In genomic region chr9:111448976-111449375, GRCm38 (mm10) we compare ENCODE assay signal across 14 mouse cellular contexts. TPM values are rescaled to one million over a fixed set of nuclear protein-coding genes. Genes with fewer than 3 reads are reported as not detected.
"Had no signal": no experiment of that assay in that cellular context is flagged by ENCODE, and none has a peak within 500 bp of the region (broad histone marks: within the 10 kb centered on the region; RNA-seq: fewer than 3 reads in every experiment).

No protein-coding gene starts in this region.

- H3K4me3 ChIP-seq: hindbrain, embryonic 15.5 days; left cerebral cortex, adult 2 months; limb, embryonic 10.5 days; liver, embryonic 13.5 days; lung, embryonic 15.5 days; megakaryocyte, embryonic 14.5 days; midbrain, embryonic 12.5 days had no signal

- DNase-seq: liver, embryonic 13.5 days; liver, postnatal 0 days; lung, postnatal 14 days; right cerebral cortex, postnatal 14 days; thymus, postnatal 4 days had no signal

- H3K27ac ChIP-seq: hindbrain, embryonic 15.5 days; left cerebral cortex, adult 2 months; limb, embryonic 10.5 days; liver, embryonic 13.5 days; lung, embryonic 15.5 days; macrophage; midbrain, embryonic 12.5 days had no signal

- H3K9me3 ChIP-seq: hindbrain, embryonic 15.5 days; limb, embryonic 10.5 days; liver, embryonic 13.5 days; lung, embryonic 15.5 days; megakaryocyte, embryonic 14.5 days; midbrain, embryonic 12.5 days had no signal

- H3K4me1 ChIP-seq: hindbrain, embryonic 15.5 days; liver, embryonic 13.5 days; lung, embryonic 15.5 days; megakaryocyte, embryonic 14.5 days; midbrain, embryonic 12.5 days had no signal

- H3K36me3 ChIP-seq: hindbrain, embryonic 15.5 days; limb, embryonic 10.5 days; liver, embryonic 13.5 days; lung, embryonic 15.5 days; midbrain, embryonic 12.5 days had no signal

- ATAC-seq: inflammation-experienced regulatory T-cells, adult 6 months; liver, postnatal 0 days; midbrain, embryonic 16.5 days had no signal

- H3K4me2 ChIP-seq: hindbrain, embryonic 15.5 days; liver, embryonic 13.5 days; lung, embryonic 15.5 days; midbrain, embryonic 12.5 days had no signal

- H3K27me3 ChIP-seq: hindbrain, embryonic 15.5 days; liver, embryonic 13.5 days; lung, embryonic 15.5 days; megakaryocyte, embryonic 14.5 days; midbrain, embryonic 12.5 days had no signal

- H3K9ac ChIP-seq: hindbrain, embryonic 15.5 days; liver, embryonic 13.5 days; liver, postnatal 0 days; lung, embryonic 15.5 days; midbrain, embryonic 12.5 days had no signal

RNA-seq across cellular contexts. Expression of gene Dclk3, which starts 10.1 kb away (rescaled TPM):
- polyA plus RNA-seq: inflammation-experienced regulatory T-cells, adult 6 months; liver, embryonic 13.5 days; macrophage had no signal
